Mouse (Mus musculus) embryonic stem cell, embryonic (primary cell): ENCODE measurements around the gene Emd.
"Not testable (repeated sequence)": the region's sequence is repeated elsewhere in the genome, so short reads cannot be mapped to it uniquely, and the experiment has no call there.

Experiments
- CTCF ChIA-PET, 4 experiments: fragments of 300-600 bp in 2 of 4; fragments of 350-600 bp in 2 of 4; sonication (Branson Sonifier 250); formaldehyde crosslinking; loops; one replicate each; lab custom pipeline; 2022; ENCODE audit warnings: inconsistent platforms in 2 of 4; lab: Charles Lee
- POLR2A ChIA-PET, 4 experiments: fragments of 300-600 bp in 2 of 4; fragments of 350-600 bp in 2 of 4; sonication (Branson Sonifier 250); formaldehyde crosslinking; loops; one replicate each; lab custom pipeline; 2022; ENCODE audit warnings: antibody characterized with exemption in 4 of 4, inconsistent platforms in 1 of 4; lab: Charles Lee

Emd gene

GRCm38 (mm10) chrX:74254153-74254887 is at the start of gene Emd:
Gene Emd, plus strand, starts transcription at chrX:74254687.
- POLR2A ChIA-PET: interaction anchor here (0.6 to 10.4 kb wide), 43 partner anchors 8 to 891 kb away, joined by 3 to 273 read pairs (median 5); partner anchors contain the start of genes G6pdx (in 3 of the 4), Rpl10 (in 3 of the 4), Slc10a3 (in 3 of the 4) and Taz (in 3 of the 4)
- CTCF ChIA-PET: interaction anchor here in 1 of 4 experiments (1.0 kb wide), 2 partner anchors 8 to 139 kb away, joined by 3 to 6 read pairs; partner anchors contain the start of genes Fam3a and Ikbkg

- ChIA-PET POLR2A (interaction anchor here in 3 of 4 experiments (1.4 to 2.3 kb wide), 3 partner anchors 15 to 28 kb away, joined by 3 to 8 read pairs (median 5); no protein-coding TSS in a partner anchor), CTCF (no interaction called here)
Observed at GRCm38 (mm10) chrX:74218496-74218895, 36.0 kb upstream of the Emd start.

- CTCF ChIA-PET: interaction anchor here in 1 of 4 experiments (0.5 kb wide), 1 partner anchor 29 kb away, joined by 5 read pairs; no protein-coding TSS in a partner anchor
Observed at GRCm38 (mm10) chrX:74219449-74219848, 35.0 kb upstream of the Emd start.

GRCm38 (mm10) chrX:74220099-74220498 is 34.4 kb upstream of the Emd start:
- CTCF ChIA-PET: not testable (repeated sequence)
- POLR2A ChIA-PET: interaction anchor here (0.6 to 2.3 kb wide), 5 partner anchors 25 to 196 kb away, joined by 3 to 8 read pairs (median 5); partner anchors contain the start of genes Irak1 (in 1 of the 4) and Rpl10 (in 1 of the 4)

More at GRCm38 (mm10) chrX:74219449-74219848, 35.0 kb upstream of the Emd start:
- POLR2A ChIA-PET: interaction anchor here (0.7 to 2.3 kb wide), 6 partner anchors 14 to 195 kb away, joined by 3 to 8 read pairs (median 4); partner anchors contain the start of genes Irak1 (in 1 of the 4) and Rpl10 (in 1 of the 4)

GRCm38 (mm10) chrX:74230038-74230437 is 24.4 kb upstream of the Emd start:
- CTCF ChIA-PET: no interaction called here
- POLR2A ChIA-PET: no interaction called here

GRCm38 (mm10) chrX:74233196-74233595 is 21.3 kb upstream of the Emd start:
- ChIA-PET CTCF (interaction anchor here in 1 of 4 experiments (0.5 to 1.1 kb wide), 3 partner anchors 8 to 313 kb away, joined by 3 to 5 read pairs (median 3); no protein-coding TSS in a partner anchor), POLR2A (interaction anchor here (0.5 to 3.9 kb wide), 10 partner anchors 10 to 877 kb away, joined by 3 to 13 read pairs (median 4); partner anchors contain the start of gene Rpl10 (in 1 of the 4))

- ChIA-PET POLR2A (interaction anchor here (0.6 to 1.5 kb wide), 6 partner anchors 8 to 189 kb away, joined by 3 to 4 read pairs (median 3); partner anchors contain the start of genes Rpl10 (in 2 of the 4), Fam50a (in 1 of the 4) and G6pdx (in 1 of the 4)), CTCF (no interaction called here)
Observed at GRCm38 (mm10) chrX:74240332-74240731, 14.2 kb upstream of the Emd start.

- ChIA-PET CTCF (no interaction called here), POLR2A (interaction anchor here in 2 of 4 experiments (1.0 to 4.8 kb wide), 8 partner anchors 11 to 221 kb away, joined by 3 to 68 read pairs (median 4); partner anchors contain the start of genes Rpl10 (in 2 of the 2), Emd (in 1 of the 2), G6pdx (in 1 of the 2) and Taz (in 1 of the 2))
Observed at GRCm38 (mm10) chrX:74243396-74243795, 11.1 kb upstream of the Emd start.

GRCm38 (mm10) chrX:74243807-74244206 is 10.7 kb upstream of the Emd start:
- ChIA-PET CTCF (no interaction called here), POLR2A (interaction anchor here in 2 of 4 experiments (1.0 to 5.0 kb wide), 16 partner anchors 10 to 313 kb away, joined by 3 to 97 read pairs (median 7); partner anchors contain the start of genes Rpl10 (in 2 of the 2), Emd (in 1 of the 2), G6pdx (in 1 of the 2) and Renbp (in 1 of the 2))

GRCm38 (mm10) chrX:74244614-74245083 is 9.8 kb upstream of the Emd start:
- POLR2A ChIA-PET: interaction anchor here (0.6 to 5.0 kb wide), 31 partner anchors 10 to 529 kb away, joined by 3 to 128 read pairs (median 10); partner anchors contain the start of genes Emd (in 3 of the 4), G6pdx (in 3 of the 4), Rpl10 (in 3 of the 4) and Fam3a (in 2 of the 4)

GRCm38 (mm10) chrX:74245107-74245506 is 9.4 kb upstream of the Emd start:
- POLR2A ChIA-PET: interaction anchor here (0.6 to 5.0 kb wide), 53 partner anchors 8 to 573 kb away, joined by 3 to 128 read pairs (median 8); partner anchors contain the start of genes Rpl10 (in 4 of the 4), Emd (in 3 of the 4), G6pdx (in 3 of the 4) and Dnase1l1 (in 2 of the 4)
- CTCF ChIA-PET: interaction anchor here in 1 of 4 experiments (1.6 to 3.3 kb wide), 2 partner anchors 9 to 168 kb away, joined by 6 to 12 read pairs; partner anchors contain the start of gene Emd

More at GRCm38 (mm10) chrX:74244614-74245083, 9.8 kb upstream of the Emd start:
- CTCF ChIA-PET: interaction anchor here in 1 of 4 experiments (0.7 to 3.3 kb wide), 2 partner anchors 169 to 184 kb away, joined by 3 to 12 read pairs; partner anchors contain the start of gene G6pdx

GRCm38 (mm10) chrX:74245687-74246086 is 8.8 kb upstream of the Emd start:
- ChIA-PET CTCF (interaction anchor here in 3 of 4 experiments (0.6 to 3.3 kb wide), 4 partner anchors 9 to 192 kb away, joined by 3 to 12 read pairs (median 4); partner anchors contain the start of gene Emd (in 1 of the 3)), POLR2A (interaction anchor here (0.6 to 5.0 kb wide), 82 partner anchors 9 to 1192 kb away, joined by 3 to 128 read pairs (median 6); partner anchors contain the start of genes Emd (in 4 of the 4), Rpl10 (in 4 of the 4), Fam3a (in 3 of the 4) and G6pdx (in 3 of the 4))

GRCm38 (mm10) chrX:74246213-74246681 is 8.2 kb upstream of the Emd start:
- POLR2A ChIA-PET: interaction anchor here (0.6 to 5.0 kb wide), 85 partner anchors 8 to 1250 kb away, joined by 3 to 128 read pairs (median 5); partner anchors contain the start of genes Emd (in 4 of the 4), Rpl10 (in 4 of the 4), Fam3a (in 3 of the 4) and G6pdx (in 3 of the 4)

GRCm38 (mm10) chrX:74246693-74247092 is 7.8 kb upstream of the Emd start:
- POLR2A ChIA-PET: interaction anchor here (0.6 to 5.0 kb wide), 68 partner anchors 8 to 1250 kb away, joined by 3 to 128 read pairs (median 6); partner anchors contain the start of genes Emd (in 4 of the 4), Rpl10 (in 4 of the 4), Fam3a (in 3 of the 4) and G6pdx (in 3 of the 4)
- CTCF ChIA-PET: interaction anchor here in 2 of 4 experiments (0.5 to 3.3 kb wide), 4 partner anchors 8 to 1159 kb away, joined by 3 to 12 read pairs (median 5); partner anchors contain the start of gene Emd (in 1 of the 2)

More at GRCm38 (mm10) chrX:74246213-74246681, 8.2 kb upstream of the Emd start:
- CTCF ChIA-PET: interaction anchor here in 3 of 4 experiments (0.5 to 3.3 kb wide), 5 partner anchors 8 to 1160 kb away, joined by 3 to 12 read pairs (median 3); partner anchors contain the start of gene Emd (in 1 of the 3)

- ChIA-PET CTCF (interaction anchor here (0.5 to 2.5 kb wide), 67 partner anchors 9 to 1702 kb away, joined by 3 to 54 read pairs (median 5); partner anchors contain the start of genes Ubl4a (in 3 of the 4), Fam50a (in 2 of the 4), G6pdx (in 2 of the 4) and Plxna3 (in 2 of the 4)), POLR2A (interaction anchor here (0.6 to 5.0 kb wide), 58 partner anchors 9 to 481 kb away, joined by 3 to 92 read pairs (median 4); partner anchors contain the start of genes Rpl10 (in 3 of the 4), Atp6ap1 (in 2 of the 4), Dnase1l1 (in 2 of the 4) and Fam3a (in 2 of the 4))
Observed at GRCm38 (mm10) chrX:74248651-74249050, 5.8 kb upstream of the Emd start.

- CTCF ChIA-PET: interaction anchor here (0.6 to 2.5 kb wide), 28 partner anchors 9 to 791 kb away, joined by 3 to 54 read pairs (median 6); partner anchors contain the start of genes Rpl10 (in 2 of the 4), Atp6ap1 (in 1 of the 4), Fam3a (in 1 of the 4) and Fam50a (in 1 of the 4)
- POLR2A ChIA-PET: interaction anchor here (0.6 to 3.0 kb wide), 38 partner anchors 9 to 282 kb away, joined by 3 to 92 read pairs (median 5); partner anchors contain the start of genes Fam3a (in 3 of the 4), Ikbkg (in 3 of the 4), Rpl10 (in 3 of the 4) and Taz (in 3 of the 4)
Observed at GRCm38 (mm10) chrX:74249615-74250014, 4.9 kb upstream of the Emd start, which contains the start of gene Flna. Gene Flna, minus strand, starts transcription at chrX:74249820.
